In the genomic region with DNA sequence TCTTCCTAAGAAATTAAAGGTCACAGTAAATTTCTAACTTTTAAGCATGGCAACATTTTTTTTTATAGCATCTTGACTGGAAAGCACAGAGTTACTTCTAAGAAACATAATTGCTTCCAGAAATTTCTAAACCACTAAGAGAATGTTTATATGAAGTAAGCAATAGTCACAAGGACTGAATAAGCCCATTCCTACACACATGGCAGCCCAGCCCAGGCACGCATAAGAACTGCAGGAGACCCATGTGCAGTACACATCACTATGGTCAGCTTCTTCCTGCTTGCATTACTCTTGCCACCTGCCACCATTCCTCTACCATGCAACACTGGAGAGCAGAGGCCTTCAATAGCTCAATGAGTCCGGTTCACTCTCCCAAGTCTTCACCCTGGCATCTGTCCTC, we compare ENCODE assay signal across 26 mouse cellular contexts.
A peak's percentile ranks its signal among the peaks of the same experiment; 100 is the strongest.
DNase-seq lines count a peak whose midpoint lies in the region; ATAC-seq and TF ChIP-seq lines count a peak whose summit lies in the region.
"Had no signal": no experiment of that assay in that cellular context is flagged by ENCODE, and none has a peak within 500 bp of the region (broad histone marks: within the 10 kb centered on the region; RNA-seq: fewer than 3 reads in every experiment).

No protein-coding gene starts in this region.

- H3K27me3 ChIP-seq in forebrain, embryonic 16.5 days (replicated peaks; ENCODE audit: control insufficient read depth, insufficient read depth, low read length), result no peaks in the 10 kb centered on the region
- no peaks in the 10 kb centered on the region for H3K27me3 ChIP-seq in forebrain, embryonic 12.5 days
- H3K27me3 ChIP-seq in stomach, embryonic 14.5 days (ENCODE audit: control insufficient read depth, insufficient read depth, low read length), result no peaks in the 10 kb centered on the region
- H3K27me3 ChIP-seq in stomach, postnatal 0 days (ENCODE audit: control insufficient read depth, insufficient read depth, low read length), result no peaks in the 10 kb centered on the region
- no peaks in the 10 kb centered on the region for H3K27me3 ChIP-seq in embryonic facial prominence, embryonic 15.5 days
- H3K27me3 ChIP-seq: CH12.LX; forebrain, embryonic 15.5 days; heart, embryonic 13.5 days; hindbrain, embryonic 13.5 days; intestine, embryonic 15.5 days had no signal

- peaks cover 18% of the 10 kb centered on the region for H3K4me1 ChIP-seq in forebrain, embryonic 16.5 days (replicated peaks; ENCODE audit: control insufficient read depth, insufficient read depth, low read length)
- peaks cover 8% of the 10 kb centered on the region for H3K4me1 ChIP-seq in forebrain, embryonic 12.5 days
- H3K4me1 ChIP-seq in stomach, embryonic 14.5 days (ENCODE audit: control insufficient read depth, insufficient read depth, low read length), result no peaks in the 10 kb centered on the region
- H3K4me1 ChIP-seq in stomach, postnatal 0 days (replicated peaks; ENCODE audit: control insufficient read depth, insufficient read depth), result no peaks in the 10 kb centered on the region
- H3K4me1 ChIP-seq in embryonic facial prominence, embryonic 15.5 days, result peaks cover 16% of the 10 kb centered on the region
- H3K4me1 ChIP-seq: heart, embryonic 10.5 days; heart, embryonic 13.5 days; intestine, embryonic 15.5 days had no signal

- H3K9me3 ChIP-seq in forebrain, embryonic 16.5 days (ENCODE audit: control insufficient read depth, low read length), result no peaks in the 10 kb centered on the region
- no peaks in the 10 kb centered on the region for H3K9me3 ChIP-seq in forebrain, embryonic 12.5 days
- no peaks in the 10 kb centered on the region for H3K9me3 ChIP-seq in stomach, embryonic 14.5 days (ENCODE audit: control insufficient read depth, low read depth, low read length)
- no peaks in the 10 kb centered on the region for H3K9me3 ChIP-seq in stomach, postnatal 0 days (ENCODE audit: control insufficient read depth, low read length)
- H3K9me3 ChIP-seq in embryonic facial prominence, embryonic 15.5 days (replicated peaks), result no peaks in the 10 kb centered on the region
- H3K9me3 ChIP-seq: forebrain, embryonic 15.5 days; heart, embryonic 10.5 days; heart, embryonic 13.5 days; hindbrain, embryonic 13.5 days; intestine, embryonic 15.5 days had no signal

- peak overlapping the region; percentile 37; the same call in 1 of the 2 replicates for H3K27ac ChIP-seq in forebrain, embryonic 16.5 days (ENCODE audit: low read length)
- no peak overlapping the region for H3K27ac ChIP-seq in forebrain, embryonic 12.5 days
- H3K27ac ChIP-seq in stomach, embryonic 14.5 days (ENCODE audit: low read length), result 0 out of 2 replicates have a peak overlapping the region, but pooled peaks have one; percentile 15
- no peak overlapping the region for H3K27ac ChIP-seq in stomach, postnatal 0 days (replicated peaks)
- H3K27ac ChIP-seq in embryonic facial prominence, embryonic 15.5 days (replicated peaks), result peak overlapping the region; percentile 58; the same call in 1 of the 2 replicates
- H3K27ac ChIP-seq: forebrain, embryonic 15.5 days; heart, adult 2 months; heart, embryonic 10.5 days; heart, embryonic 13.5 days; hindbrain, embryonic 13.5 days; intestine, embryonic 15.5 days had no signal

- DNase-seq in stomach, postnatal 0 days (ENCODE audit: low spot score), result no peak
- no peak for DNase-seq in urinary bladder, postnatal 36 days (ENCODE audit: low spot score in 2 of 2)
- DNase-seq: adrenal gland, adult 2 months; adrenal gland, postnatal 14 days; B cell, adult 2 months; cerebellum, adult 11 months; cerebellum, adult 2 months; cerebellum, adult 9-11 months; cerebellum, postnatal 25 days; gastrocnemius, postnatal 14 days; heart, adult 2 months; heart, postnatal 14 days; kidney, adult 11 months; kidney, adult 8-10 months had no signal

- no peak overlapping the region for H3K4me3 ChIP-seq in forebrain, embryonic 16.5 days (replicated peaks; ENCODE audit: low read length)
- H3K4me3 ChIP-seq in forebrain, embryonic 12.5 days (replicated peaks), result no peak overlapping the region
- no peak overlapping the region for H3K4me3 ChIP-seq in stomach, embryonic 14.5 days (ENCODE audit: low read depth, low read length)
- H3K4me3 ChIP-seq in stomach, postnatal 0 days (ENCODE audit: low read depth, low read length), result no peak overlapping the region
- no peak overlapping the region for H3K4me3 ChIP-seq in embryonic facial prominence, embryonic 15.5 days (replicated peaks)
- H3K4me3 ChIP-seq: forebrain, embryonic 15.5 days; heart, adult 2 months; heart, embryonic 10.5 days; heart, embryonic 13.5 days; hindbrain, embryonic 13.5 days; intestine, embryonic 15.5 days had no signal

- TF ChIP-seq EP300 in stomach, postnatal 0 days (optimal IDR thresholded peaks at IDR 0.05), result no peak

- no peaks in the 10 kb centered on the region for H3K36me3 ChIP-seq in forebrain, embryonic 16.5 days (ENCODE audit: control insufficient read depth, insufficient read depth)
- no peaks in the 10 kb centered on the region for H3K36me3 ChIP-seq in forebrain, embryonic 12.5 days (replicated peaks)
- no peaks in the 10 kb centered on the region for H3K36me3 ChIP-seq in stomach, embryonic 14.5 days (ENCODE audit: control insufficient read depth, insufficient read depth, low read length)
- no peaks in the 10 kb centered on the region for H3K36me3 ChIP-seq in stomach, postnatal 0 days (ENCODE audit: control insufficient read depth, insufficient read depth, low read length)
- no peaks in the 10 kb centered on the region for H3K36me3 ChIP-seq in embryonic facial prominence, embryonic 15.5 days
- H3K36me3 ChIP-seq: forebrain, embryonic 15.5 days; G1E; heart, embryonic 10.5 days; heart, embryonic 13.5 days; hindbrain, embryonic 13.5 days; intestine, embryonic 15.5 days had no signal

- H3K4me2 ChIP-seq in forebrain, embryonic 16.5 days (ENCODE audit: low read length), result no peak overlapping the region
- no peak overlapping the region for H3K4me2 ChIP-seq in forebrain, embryonic 12.5 days
- no peak overlapping the region for H3K4me2 ChIP-seq in stomach, embryonic 14.5 days (replicated peaks; ENCODE audit: low read depth, low read length)
- no peak overlapping the region for H3K4me2 ChIP-seq in stomach, postnatal 0 days (replicated peaks; ENCODE audit: low read depth)
- no peak overlapping the region for H3K4me2 ChIP-seq in embryonic facial prominence, embryonic 15.5 days (replicated peaks)
- H3K4me2 ChIP-seq: forebrain, embryonic 15.5 days; heart, embryonic 13.5 days; hindbrain, embryonic 13.5 days; intestine, embryonic 15.5 days had no signal

- 96% methylated on average over 2 of the region's 2 CpGs for WGBS in forebrain, embryonic 16.5 days
- WGBS in forebrain, embryonic 12.5 days, result 95% methylated on average over 2 of the region's 2 CpGs
- WGBS in stomach, embryonic 14.5 days, result 77% methylated on average over 2 of the region's 2 CpGs
- WGBS in stomach, postnatal 0 days, result 78% methylated on average over 2 of the region's 2 CpGs
- WGBS in embryonic facial prominence, embryonic 15.5 days, result 51% methylated on average over 2 of the region's 2 CpGs

- no peak for TF ChIP-seq CTCF in stomach, postnatal 0 days (IDR thresholded peaks at IDR 0.05; ENCODE audit: low read depth)

- no peak for ATAC-seq in forebrain, embryonic 16.5 days
- no peak for ATAC-seq in forebrain, embryonic 12.5 days (ENCODE audit: low FRiP score)
- no peak for ATAC-seq in stomach, embryonic 14.5 days (ENCODE audit: insufficient number of reproducible peaks, insufficient read depth, low FRiP score, low read depth)
- ATAC-seq in stomach, postnatal 0 days (ENCODE audit: low FRiP score, low TSS enrichment), result no peak
- 0 out of 2 replicates have a peak, but pooled peaks have one; percentile 60 for ATAC-seq in embryonic facial prominence, embryonic 15.5 days (ENCODE audit: insufficient number of reproducible peaks, low FRiP score, low TSS enrichment, low read depth)
- ATAC-seq: forebrain, embryonic 15.5 days; hindbrain, embryonic 16.5 days; intestine, embryonic 15.5 days had no signal

- H3K9ac ChIP-seq in forebrain, embryonic 16.5 days (replicated peaks; ENCODE audit: low read depth, low read length), result no peak overlapping the region
- no peak overlapping the region for H3K9ac ChIP-seq in forebrain, embryonic 12.5 days
- H3K9ac ChIP-seq in stomach, embryonic 14.5 days (replicated peaks; ENCODE audit: low read depth, low read length), result no peak overlapping the region
- no peak overlapping the region for H3K9ac ChIP-seq in stomach, postnatal 0 days (ENCODE audit: low read length)
- no peak overlapping the region for H3K9ac ChIP-seq in embryonic facial prominence, embryonic 15.5 days
- H3K9ac ChIP-seq: forebrain, embryonic 15.5 days; heart, embryonic 13.5 days; hindbrain, embryonic 13.5 days; intestine, embryonic 15.5 days had no signal

Comparison
In these comparisons a context has a peak if more than half of its experiments do, and no peak if none do; other contexts are left out.
1. H3K27ac ChIP-seq: peak in forebrain, embryonic 16.5 days (single experiment), stomach, embryonic 14.5 days (single experiment) and embryonic facial prominence, embryonic 15.5 days (single experiment); none in forebrain, embryonic 12.5 days (single experiment) and stomach, postnatal 0 days (single experiment).